Comparison of ENCODE assay signal across 27 mouse cellular contexts in the genomic region with DNA sequence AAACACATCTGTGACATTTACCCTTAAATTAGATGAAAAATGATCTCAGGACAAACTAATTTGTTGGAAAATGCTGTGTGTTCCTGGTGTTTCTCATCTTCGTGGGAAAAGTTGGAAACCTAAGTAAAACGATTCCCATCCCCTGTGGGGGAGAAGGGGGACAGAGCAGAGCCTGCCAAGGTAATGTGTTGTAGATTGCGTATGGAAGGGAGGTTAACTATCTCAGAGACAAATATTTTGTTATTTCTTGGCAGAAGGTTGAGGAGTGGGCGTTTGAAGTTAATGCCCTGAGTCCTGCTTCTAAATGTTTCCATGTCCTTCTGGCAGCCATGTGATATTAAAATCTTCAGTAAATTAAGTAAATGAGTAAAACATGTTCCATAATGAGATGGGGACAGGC.
"Had no signal": no experiment of that assay in that cellular context is flagged by ENCODE, and none has a peak within 500 bp of the region (broad histone marks: within the 10 kb centered on the region; RNA-seq: fewer than 3 reads in every experiment).

No protein-coding gene starts in this region.

- ATAC-seq: hindbrain, embryonic 16.5 days; inflammation-experienced regulatory T-cells, adult 6 months; intestine, embryonic 15.5 days; intestine, postnatal 0 days had no signal

- H3K4me1 ChIP-seq: heart, embryonic 10.5 days; heart, embryonic 12.5 days; hindbrain, embryonic 10.5 days; hindbrain, embryonic 12.5 days; intestine, embryonic 15.5 days; limb, embryonic 13.5 days; liver, embryonic 13.5 days; liver, embryonic 15.5 days had no signal

- H3K36me3 ChIP-seq: heart, embryonic 10.5 days; heart, embryonic 12.5 days; hindbrain, embryonic 10.5 days; hindbrain, embryonic 12.5 days; intestine, embryonic 15.5 days; limb, embryonic 13.5 days; liver, embryonic 13.5 days; liver, embryonic 15.5 days had no signal

- H3K4me3 ChIP-seq: gastrocnemius, adult 2 months; heart, embryonic 10.5 days; heart, embryonic 12.5 days; hindbrain, embryonic 10.5 days; hindbrain, embryonic 12.5 days; intestine, embryonic 15.5 days; left cerebral cortex, adult 2 months; limb, embryonic 13.5 days; liver, embryonic 13.5 days; liver, embryonic 15.5 days had no signal

- H3K27me3 ChIP-seq: heart, embryonic 12.5 days; hindbrain, embryonic 12.5 days; intestine, embryonic 15.5 days; limb, embryonic 13.5 days; liver, embryonic 13.5 days; liver, embryonic 15.5 days had no signal

- H3K9me3 ChIP-seq: heart, embryonic 10.5 days; heart, embryonic 12.5 days; hindbrain, embryonic 10.5 days; hindbrain, embryonic 12.5 days; intestine, embryonic 15.5 days; limb, embryonic 13.5 days; liver, embryonic 13.5 days; liver, embryonic 15.5 days had no signal

- DNase-seq: gastrocnemius, adult 2 months; gastrocnemius, postnatal 10 days; gastrocnemius, postnatal 25 days; heart, adult 18-20 months; heart, postnatal 10 days; heart, postnatal 4 days; kidney, adult 18-20 months; kidney, adult 8-10 months; kidney, postnatal 10 days; kidney, postnatal 36 days; layer of hippocampus, adult 9-11 months; layer of hippocampus, postnatal 36 days; liver; liver, embryonic 13.5 days had no signal

- H3K9ac ChIP-seq: heart, embryonic 12.5 days; hindbrain, embryonic 12.5 days; hindbrain, embryonic 14.5 days; intestine, embryonic 15.5 days; limb, embryonic 13.5 days; liver, embryonic 13.5 days; liver, embryonic 15.5 days had no signal

- H3K4me2 ChIP-seq: heart, embryonic 12.5 days; hindbrain, embryonic 12.5 days; hindbrain, embryonic 14.5 days; intestine, embryonic 15.5 days; limb, embryonic 13.5 days; liver, embryonic 11.5 days; liver, embryonic 13.5 days; liver, embryonic 15.5 days had no signal

- H3K27ac ChIP-seq: gastrocnemius, adult 2 months; heart, embryonic 10.5 days; hindbrain, embryonic 10.5 days; hindbrain, embryonic 12.5 days; hindbrain, embryonic 14.5 days; intestine, embryonic 15.5 days; left cerebral cortex, adult 2 months; limb, embryonic 13.5 days; liver, embryonic 13.5 days; liver, embryonic 15.5 days had no signal
